Mouse (Mus musculus) embryo, embryonic 11 days (tissue): ENCODE measurements around the gene Gm9913.

Experiments used
- DNase-seq: peaks from one replicate; pipeline ENCODE4 v3.0.0-alpha.2; 2015

Gene Gm9913

GRCm38 (mm10) chr2:125505006-125505745 lies at the start of gene Gm9913:
Gene Gm9913, plus strand, starts transcription at chr2:125505089.
- DNase-seq = peak; percentile 77

GRCm38 (mm10) chr2:125456059-125456789 lies 48.7 kb upstream of the Gm9913 start:
- DNase-seq = no peak

GRCm38 (mm10) chr2:125459087-125459486 lies 45.8 kb upstream of the Gm9913 start:
- no peak for DNase-seq

DNA sequence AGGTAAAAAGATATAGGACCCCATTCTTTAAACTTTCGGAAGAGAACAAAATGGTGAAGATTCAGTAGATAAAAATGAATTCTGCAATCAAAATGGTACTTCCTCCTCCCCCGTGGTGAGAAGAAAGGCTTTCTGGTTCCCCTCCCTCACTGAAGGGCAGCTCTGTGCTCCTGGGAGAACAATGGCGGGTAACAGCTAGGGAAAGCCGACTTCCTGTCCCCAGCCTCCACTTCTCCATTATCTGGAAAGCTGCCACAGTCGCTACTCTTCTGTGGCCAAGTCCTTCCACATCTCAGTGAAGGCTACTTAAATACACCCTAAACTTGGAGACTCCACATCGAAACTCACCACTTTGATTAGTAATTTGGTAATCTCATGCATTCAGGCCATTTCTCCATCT lies 40.9 kb upstream of the Gm9913 start:
- DNase-seq = no peak

DNA sequence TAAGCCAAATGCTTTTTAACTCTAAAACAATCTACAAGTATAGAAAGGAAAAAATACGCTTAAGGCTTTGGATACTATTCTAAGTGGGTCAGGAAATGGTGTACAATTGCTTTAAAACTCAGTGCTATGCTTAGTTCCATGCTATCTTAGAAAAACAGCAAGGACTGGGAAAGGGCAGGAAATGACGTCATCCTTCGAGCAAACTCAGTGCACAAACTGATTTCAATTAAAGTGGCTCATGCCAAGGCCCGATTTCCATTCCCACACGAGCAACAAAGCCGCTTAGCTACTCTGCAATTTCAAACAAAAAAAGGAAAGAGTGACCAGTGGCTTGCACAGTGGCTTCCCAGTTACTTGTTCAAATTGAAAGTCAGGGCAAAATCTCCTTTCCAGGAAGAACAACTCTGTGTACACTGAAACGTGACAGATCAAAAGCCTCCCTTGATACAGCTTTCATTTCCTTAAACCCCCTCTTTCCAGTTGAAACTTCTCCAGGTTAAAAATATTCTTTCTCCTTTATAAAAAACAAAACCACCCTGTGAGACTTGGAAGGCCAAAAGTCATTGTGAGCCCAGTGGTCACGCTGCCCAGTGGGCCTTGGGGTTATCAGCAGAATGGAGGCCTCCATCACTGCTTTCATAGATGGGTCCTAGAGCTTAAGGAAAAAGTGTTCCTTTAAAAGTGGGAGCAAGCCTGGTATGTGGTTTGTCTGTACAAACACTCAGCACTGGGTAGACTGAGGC lies 34.2 kb upstream of the Gm9913 start:
- DNase-seq = peak; percentile 20

DNA sequence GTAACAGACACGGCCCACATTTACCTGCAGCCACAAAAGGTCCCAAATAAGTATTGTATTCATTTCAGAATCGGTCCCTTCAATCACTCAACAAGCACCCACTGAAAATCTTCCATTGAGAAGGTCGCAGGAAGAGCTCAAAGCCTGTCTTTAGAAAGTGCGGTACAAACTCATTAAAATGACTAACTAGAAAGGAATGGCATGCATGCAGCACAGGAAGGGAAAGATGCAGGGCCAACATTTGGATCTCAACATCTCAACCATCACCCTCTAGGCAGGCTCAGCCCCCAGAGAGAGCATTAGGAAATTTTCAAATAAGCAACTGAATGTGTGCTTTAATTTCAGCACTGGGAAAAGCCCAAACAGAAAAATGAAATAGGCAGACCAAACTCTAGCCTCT lies 33.2 kb upstream of the Gm9913 start:
- DNase-seq = no peak

DNA sequence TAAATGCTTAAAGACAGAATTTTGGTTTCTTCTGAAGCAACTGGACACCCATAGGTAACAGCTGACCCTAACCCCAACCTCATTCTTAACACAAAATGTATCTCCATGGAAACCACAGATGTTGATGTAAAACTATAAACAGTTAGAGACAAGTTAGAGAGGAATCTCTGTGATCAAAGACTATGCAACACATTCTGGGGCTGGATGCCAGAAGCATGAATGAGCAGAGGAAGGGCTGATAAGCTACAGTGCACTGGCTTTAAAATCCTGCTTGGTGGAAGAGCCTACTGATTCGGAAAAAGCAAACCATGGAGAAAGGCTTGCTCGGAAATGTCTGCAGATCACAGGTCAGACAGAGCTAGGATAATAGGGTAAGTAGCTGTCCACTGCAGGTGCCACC lies 31.7 kb upstream of the Gm9913 start:
- DNase-seq = no peak

- no peak for DNase-seq
Observed at GRCm38 (mm10) chr2:125474690-125475089, 30.2 kb upstream of the Gm9913 start.

DNA sequence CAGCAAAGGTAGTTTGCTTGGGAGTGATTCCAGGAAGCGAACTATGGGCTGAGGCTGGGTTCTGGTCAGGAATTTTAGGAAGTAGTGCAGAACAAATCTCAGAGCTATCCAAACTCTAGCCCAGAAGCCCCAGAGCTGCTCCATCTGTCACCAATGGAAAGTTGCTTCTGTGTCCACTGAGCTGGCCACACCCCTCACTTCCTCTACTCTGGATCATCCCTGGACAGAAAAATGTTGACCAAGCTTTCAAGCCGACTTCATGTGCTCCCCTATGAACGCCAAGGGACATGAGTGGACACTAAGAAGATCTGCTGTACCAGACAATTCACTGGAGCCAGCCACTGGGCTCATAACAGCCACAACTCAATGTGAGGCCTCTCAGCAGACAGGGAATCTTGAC lies 28.7 kb upstream of the Gm9913 start:
- DNase-seq = no peak

GRCm38 (mm10) chr2:125477367-125477766 lies 27.5 kb upstream of the Gm9913 start:
- no peak for DNase-seq

DNA sequence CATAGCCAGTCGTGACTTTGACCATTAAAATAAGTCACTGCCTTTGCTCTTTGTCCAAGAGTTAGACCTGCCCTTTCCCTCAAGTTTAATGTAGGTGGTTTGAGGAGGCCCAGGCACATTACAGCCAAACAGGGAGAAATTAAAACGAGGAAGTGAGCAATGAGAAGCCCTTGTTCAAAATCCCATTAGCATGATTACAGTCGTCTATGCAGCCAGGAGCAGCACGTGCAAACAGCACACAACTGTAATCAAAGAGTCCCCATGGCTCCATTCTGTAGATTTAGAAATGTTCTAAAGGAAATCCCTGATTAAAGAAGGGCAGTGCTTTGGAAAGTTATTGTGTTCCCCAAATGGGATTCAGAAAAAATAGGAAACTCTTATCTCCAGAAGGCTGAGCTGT lies 26.2 kb upstream of the Gm9913 start:
- DNase-seq = no peak

- DNase-seq = no peak
Observed at GRCm38 (mm10) chr2:125480057-125480456, 24.8 kb upstream of the Gm9913 start.

DNA sequence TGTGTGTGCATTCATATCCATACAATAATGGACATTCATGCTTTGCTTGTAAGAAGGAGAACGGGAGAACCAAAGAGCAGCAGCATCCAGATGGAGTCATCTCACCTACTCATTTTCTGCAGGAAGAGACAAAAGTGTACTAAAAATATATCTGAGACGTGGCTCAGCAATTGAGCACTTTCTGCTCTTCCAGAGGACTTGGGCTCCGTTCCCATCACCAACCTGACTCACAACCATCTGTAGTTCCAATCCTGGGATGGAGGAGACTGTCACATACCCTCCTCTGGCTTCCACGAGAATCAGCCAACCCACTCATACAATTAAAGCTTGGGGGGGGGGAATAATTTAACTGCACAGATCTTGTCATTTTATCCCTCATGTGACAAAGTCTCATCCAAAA lies 23.8 kb upstream of the Gm9913 start:
- DNase-seq = no peak

DNA sequence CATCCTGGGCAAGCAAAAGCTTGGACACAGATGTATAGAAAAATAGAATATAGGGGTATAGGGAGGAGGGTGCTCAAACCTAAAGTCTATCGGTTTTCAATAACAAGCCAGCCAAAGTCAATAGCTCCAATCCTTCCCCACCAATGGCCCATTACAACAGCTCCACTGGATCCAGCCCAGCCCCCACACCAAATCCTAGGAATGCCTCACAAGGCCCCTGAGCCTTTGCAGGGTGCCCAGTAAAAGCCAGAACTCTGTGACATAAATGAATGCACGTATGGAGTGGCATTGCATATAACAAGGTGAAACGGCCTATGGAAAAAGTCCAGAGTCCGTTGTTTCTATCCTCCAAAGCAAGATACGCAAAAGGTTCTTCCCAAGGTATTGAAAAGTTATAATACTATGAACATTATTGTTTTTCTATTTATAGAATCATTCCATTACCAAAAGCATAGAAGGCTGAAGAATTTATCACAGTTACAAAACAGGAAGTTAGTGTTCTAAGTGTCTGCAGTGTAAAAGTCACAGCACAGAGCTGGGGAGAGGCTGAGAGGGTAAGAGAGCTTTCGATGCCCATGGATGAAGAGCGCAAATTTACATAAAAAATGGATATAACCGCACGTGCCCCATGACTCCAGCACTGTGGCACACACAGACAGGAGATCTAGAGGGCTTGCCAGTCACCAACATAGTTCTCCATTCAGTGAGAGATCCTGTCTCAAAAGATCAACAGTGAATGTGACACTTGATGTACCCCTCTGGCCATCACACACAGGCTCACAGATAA lies 23.2 kb upstream of the Gm9913 start:
- DNase-seq = no peak

DNA sequence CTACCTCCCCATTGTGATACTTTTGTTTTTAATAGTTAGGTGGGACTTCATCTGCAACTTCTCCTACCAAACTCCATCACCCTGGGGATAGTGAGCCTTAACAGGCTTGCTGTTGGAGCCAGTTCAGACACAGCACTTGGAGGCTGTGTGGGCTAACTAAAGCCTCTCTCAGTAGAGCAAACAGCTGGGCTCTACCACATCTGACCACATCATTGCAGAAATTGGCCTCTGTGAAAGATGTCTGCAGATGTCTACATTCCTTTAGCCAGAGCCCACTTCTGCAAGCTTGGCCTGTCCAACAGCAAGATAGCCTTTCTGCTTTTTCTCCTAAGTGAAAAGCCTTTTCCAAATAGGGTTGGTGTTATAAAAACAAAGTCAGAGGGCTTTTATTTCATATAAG lies 20.7 kb upstream of the Gm9913 start:
- no peak for DNase-seq

GRCm38 (mm10) chr2:125484910-125485309 lies 20.0 kb upstream of the Gm9913 start:
- DNase-seq = peak; percentile 20

GRCm38 (mm10) chr2:125489979-125490378 lies 14.9 kb upstream of the Gm9913 start:
- no peak for DNase-seq

- no peak for DNase-seq
Observed at GRCm38 (mm10) chr2:125492050-125492900, 12.6 kb upstream of the Gm9913 start.

- DNase-seq = no peak
Observed at GRCm38 (mm10) chr2:125494291-125494690, 10.6 kb upstream of the Gm9913 start.

- no peak for DNase-seq
Observed at GRCm38 (mm10) chr2:125494831-125495812, 9.8 kb upstream of the Gm9913 start.

- DNase-seq = no peak
Observed at GRCm38 (mm10) chr2:125496696-125497095, 8.2 kb upstream of the Gm9913 start.
